Mouse (Mus musculus): ENCODE data around the gene Gm3015.
"Not testable (repeated sequence)": the region's sequence is repeated elsewhere in the genome, so short reads cannot be mapped to it uniquely, and the experiment has no call there.

The Gm3015 gene

DNA sequence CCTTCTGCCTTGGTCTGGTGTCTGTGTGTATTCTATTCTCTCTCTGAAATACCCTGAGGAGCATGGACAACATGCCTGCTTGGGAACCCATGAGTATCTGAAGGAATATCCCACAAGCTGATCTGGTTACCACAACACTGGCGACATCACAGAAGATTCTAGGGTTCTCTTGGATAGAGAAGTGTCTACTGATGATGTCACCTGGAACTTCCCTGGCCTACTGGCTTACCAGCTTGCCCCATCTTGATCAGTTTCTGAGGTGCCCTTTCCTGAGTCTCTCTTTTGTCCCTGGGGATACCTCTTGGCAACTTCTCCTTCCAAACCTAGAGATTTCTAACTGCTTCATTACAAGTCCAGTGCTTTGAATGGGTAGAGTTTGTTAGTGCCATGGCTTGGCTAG is at the start of gene Gm3015:
Gene Gm3015, minus strand, starts transcription at position 101 of the 400 bp plus-strand sequence.
- DNase-seq (ENCODE audit: low spot score) = not testable (repeated sequence)

DNA sequence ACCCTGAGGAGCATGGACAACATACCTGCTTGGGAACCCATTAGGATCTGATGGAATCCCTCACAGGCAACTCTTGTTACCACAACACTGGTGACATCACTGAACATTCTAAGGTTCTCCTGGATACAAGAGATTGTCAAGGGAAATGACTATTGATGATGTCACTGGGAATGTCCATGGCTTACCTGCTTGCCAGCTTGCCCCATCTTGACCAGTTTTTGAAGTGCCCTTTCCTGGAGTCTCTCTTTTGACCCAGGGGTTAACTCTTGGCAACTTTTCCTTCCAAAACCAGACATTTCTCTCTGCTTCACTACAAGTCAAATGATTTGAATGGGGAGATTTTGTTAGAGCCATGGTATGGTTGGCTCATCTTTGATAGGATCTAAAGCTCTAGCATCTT is 29.3 kb upstream of the Gm3015 start, which contains the start of gene Gm10377:
Gene Gm10377, minus strand, starts transcription at position 101 of the 400 bp plus-strand sequence.
- DNase-seq (ENCODE audit: low spot score) = not testable (repeated sequence)
